ENCODE assay signal across 20 mouse cellular contexts in genomic region chr12:28808786-28809375, GRCm38 (mm10). TPM values are rescaled to one million over a fixed set of nuclear protein-coding genes. Genes with fewer than 3 reads are reported as not detected.
A peak's percentile ranks its signal among the peaks of the same experiment; 100 is the strongest.
DNase-seq lines count a peak whose midpoint lies in the region; ATAC-seq and TF ChIP-seq lines count a peak whose summit lies in the region.
"Had no signal": no experiment of that assay in that cellular context is flagged by ENCODE, and none has a peak within 500 bp of the region (broad histone marks: within the 10 kb centered on the region; RNA-seq: fewer than 3 reads in every experiment).

No protein-coding gene starts in this region.

- no peaks in the 10 kb centered on the region for H3K9me3 ChIP-seq in heart, embryonic 11.5 days (replicated peaks; ENCODE audit: control insufficient read depth, low read length)
- H3K9me3 ChIP-seq in megakaryocyte, embryonic 14.5 days, result peaks cover 5% of the 10 kb centered on the region
- no peaks in the 10 kb centered on the region for H3K9me3 ChIP-seq in liver, embryonic 14.5 days (ENCODE audit: control insufficient read depth, low read length)
- H3K9me3 ChIP-seq: embryonic facial prominence, embryonic 12.5 days; limb, embryonic 13.5 days had no signal

- no peaks in the 10 kb centered on the region for H3K36me3 ChIP-seq in heart, embryonic 11.5 days (ENCODE audit: control insufficient read depth, insufficient read depth, low read length)
- peaks cover 37% of the 10 kb centered on the region for H3K36me3 ChIP-seq in megakaryocyte, embryonic 14.5 days (replicated peaks; ENCODE audit: low read length)
- no peaks in the 10 kb centered on the region for H3K36me3 ChIP-seq in liver, embryonic 14.5 days (replicated peaks; ENCODE audit: control insufficient read depth, insufficient read depth, low read depth)
- H3K36me3 ChIP-seq: embryonic facial prominence, embryonic 12.5 days; limb, embryonic 13.5 days had no signal

- 80% methylated on average over 4 of the region's 4 CpGs for WGBS in heart, embryonic 11.5 days (ENCODE audit: insufficient replicate concordance)
- WGBS in liver, embryonic 14.5 days (ENCODE audit: insufficient replicate concordance), result 67% methylated on average over 4 of the region's 4 CpGs

- no peak for TF ChIP-seq CTCF in liver, embryonic 14.5 days (IDR thresholded peaks at IDR 0.05; ENCODE audit: low read depth)

- H3K4me1 ChIP-seq in heart, embryonic 11.5 days (ENCODE audit: control insufficient read depth, insufficient read depth, low read length), result peaks cover 25% of the 10 kb centered on the region
- peaks cover 88% of the 10 kb centered on the region for H3K4me1 ChIP-seq in megakaryocyte, embryonic 14.5 days
- peaks cover 48 to 53% of the 10 kb centered on the region in 2 experiments for H3K4me1 ChIP-seq in liver, embryonic 14.5 days (replicated peaks; ENCODE audit: control insufficient read depth in 2 of 2, insufficient read depth in 2 of 2, low read length in 1 of 2)

- no peak for DNase-seq in heart, postnatal 25 days (ENCODE audit: low spot score)
- peak; percentile 55 for DNase-seq in CD4-positive helper T cell, adult 2 months (ENCODE audit: low read depth, low spot score)
- no peak for DNase-seq in liver, embryonic 14.5 days (ENCODE audit: low read depth in 3 of 3, low spot score in 3 of 3)
- DNase-seq in ovary, postnatal 14 days (ENCODE audit: low spot score), result no peak
- DNase-seq: adrenal gland, postnatal 14 days; cerebellum, adult 11-12 months; heart, adult 11 months; heart, postnatal 36 days; kidney, adult 18-20 months; kidney, postnatal 10 days; spleen, adult 18-20 months; thymus, postnatal 25 days had no signal

- ATAC-seq in heart, embryonic 11.5 days (replicated peaks; ENCODE audit: insufficient number of reproducible peaks, low FRiP score, low TSS enrichment), result no peak
- ATAC-seq in megakaryocyte, adult 5-6 weeks (ENCODE audit: poor library complexity, severe bottlenecking), result no peak
- no peak for ATAC-seq in liver, embryonic 14.5 days (ENCODE audit: insufficient read depth)
- ATAC-seq: hindbrain, postnatal 0 days; lung, postnatal 0 days had no signal

- intact Hi-C loops in heart, postnatal 25 days (cut with DNase I), result no loop called here

- TF ChIP-seq EP300 in liver, embryonic 14.5 days (IDR thresholded peaks at IDR 0.05; ENCODE audit: low read depth), result no peak

- H3K4me3 ChIP-seq in heart, embryonic 11.5 days (ENCODE audit: low read depth, low read length), result no peak overlapping the region
- H3K4me3 ChIP-seq in megakaryocyte, embryonic 14.5 days (replicated peaks), result peak overlapping the region; percentile 50
- H3K4me3 ChIP-seq in liver, embryonic 14.5 days (ENCODE audit: insufficient read depth in 1 of 2, low read depth in 2 of 2, low read length in 2 of 2), result no peak overlapping the region
- H3K4me3 ChIP-seq: embryonic facial prominence, embryonic 12.5 days; layer of hippocampus, adult 2 months; limb, embryonic 13.5 days had no signal

- H3K9ac ChIP-seq in heart, embryonic 11.5 days (ENCODE audit: low read depth, low read length), result no peak overlapping the region
- H3K9ac ChIP-seq in liver, embryonic 14.5 days (replicated peaks), result peak overlapping the region; percentile 13
- H3K9ac ChIP-seq: embryonic facial prominence, embryonic 12.5 days; limb, embryonic 13.5 days had no signal

- H3K27ac ChIP-seq in heart, embryonic 11.5 days (ENCODE audit: low read depth, low read length), result peak overlapping the region; percentile 66
- H3K27ac ChIP-seq in liver, embryonic 14.5 days, result peak overlapping the region; percentile 62
- H3K27ac ChIP-seq: embryonic facial prominence, embryonic 12.5 days; hindbrain, postnatal 0 days; layer of hippocampus, adult 2 months; limb, embryonic 13.5 days had no signal

- no peaks in the 10 kb centered on the region for H3K27me3 ChIP-seq in heart, embryonic 11.5 days (ENCODE audit: control insufficient read depth, insufficient read depth, low read length)
- no peaks in the 10 kb centered on the region for H3K27me3 ChIP-seq in megakaryocyte, embryonic 14.5 days (replicated peaks)
- no peaks in the 10 kb centered on the region for H3K27me3 ChIP-seq in liver, embryonic 14.5 days (ENCODE audit: control insufficient read depth, insufficient read depth, low read length)
- H3K27me3 ChIP-seq: embryonic facial prominence, embryonic 12.5 days; limb, embryonic 13.5 days had no signal

- no peak overlapping the region for H3K4me2 ChIP-seq in heart, embryonic 11.5 days
- 0 out of 2 replicates have a peak overlapping the region, but pooled peaks have one; percentile 60 for H3K4me2 ChIP-seq in liver, embryonic 14.5 days (ENCODE audit: low read depth)
- H3K4me2 ChIP-seq: embryonic facial prominence, embryonic 12.5 days; limb, embryonic 13.5 days had no signal

RNA-seq across cellular contexts. Expression of gene Eipr1, which starts 57.3 kb away (rescaled TPM):
- 26.0 and 27.5 TPM in 2 replicates for polyA plus RNA-seq in heart, embryonic 11.5 days (2014; fragmentation: Nextera tagmentation; extraction: Ambion mirVana)
- 1 to 10 TPM; 8.5 to 9.4 TPM for total RNA-seq in heart, postnatal 25 days (2021)
- 33.6 and 41.1 TPM in 2 replicates for polyA plus RNA-seq in megakaryocyte, embryonic 14.5 days (2012; ENCODE audit: insufficient read depth, low replicate concordance)
- 21.2 and 22.7 TPM in 2 replicates for total RNA-seq in megakaryocyte, adult 5-6 weeks (2015)
- 26.9 and 33.8 TPM in 2 replicates for total RNA-seq in megakaryocyte, adult 5-6 weeks (2017)
- polyA plus RNA-seq in liver, embryonic 14.5 days (2012; rRNA removed), result 15.2 and 18.6 TPM in 2 replicates
- polyA plus RNA-seq in liver, embryonic 14.5 days (2014; fragmentation: Nextera tagmentation; extraction: Ambion mirVana), result 29.4 and 31.8 TPM in 2 replicates

RNA-seq across cellular contexts. Expression of gene Trappc12, which starts 58.6 kb away (rescaled TPM):
- polyA plus RNA-seq in heart, embryonic 11.5 days (2014; fragmentation: Nextera tagmentation; extraction: Ambion mirVana), result 32.9 and 33.3 TPM in 2 replicates
- 10 to 100 TPM; 19.4 to 21.5 TPM for total RNA-seq in heart, postnatal 25 days (2021)
- 4.9 and 7.8 TPM in 2 replicates for polyA plus RNA-seq in megakaryocyte, embryonic 14.5 days (2012; ENCODE audit: insufficient read depth, low replicate concordance)
- total RNA-seq in megakaryocyte, adult 5-6 weeks (2015), result 25.9 and 29.7 TPM in 2 replicates
- total RNA-seq in megakaryocyte, adult 5-6 weeks (2017), result 34.3 and 40.3 TPM in 2 replicates
- polyA plus RNA-seq in liver, embryonic 14.5 days (2012; rRNA removed), result 9.9 and 11.6 TPM in 2 replicates
- 13.1 and 15.9 TPM in 2 replicates for polyA plus RNA-seq in liver, embryonic 14.5 days (2014; fragmentation: Nextera tagmentation; extraction: Ambion mirVana)
